Mouse (Mus musculus): Measurements from ENCODE around the gene Hirip3. TPM values are rescaled to one million over a fixed set of nuclear protein-coding genes. Genes with fewer than 3 reads are reported as not detected.

Hirip3 gene
- total RNA-seq (2014; fragmentation: Nextera tagmentation) (46.8 and 53.2 TPM in 2 replicates), total RNA-seq (2017) (90.4 and 115 TPM in 2 replicates), polyA plus RNA-seq (2012) (158 and 159 TPM in 2 replicates)

DNA sequence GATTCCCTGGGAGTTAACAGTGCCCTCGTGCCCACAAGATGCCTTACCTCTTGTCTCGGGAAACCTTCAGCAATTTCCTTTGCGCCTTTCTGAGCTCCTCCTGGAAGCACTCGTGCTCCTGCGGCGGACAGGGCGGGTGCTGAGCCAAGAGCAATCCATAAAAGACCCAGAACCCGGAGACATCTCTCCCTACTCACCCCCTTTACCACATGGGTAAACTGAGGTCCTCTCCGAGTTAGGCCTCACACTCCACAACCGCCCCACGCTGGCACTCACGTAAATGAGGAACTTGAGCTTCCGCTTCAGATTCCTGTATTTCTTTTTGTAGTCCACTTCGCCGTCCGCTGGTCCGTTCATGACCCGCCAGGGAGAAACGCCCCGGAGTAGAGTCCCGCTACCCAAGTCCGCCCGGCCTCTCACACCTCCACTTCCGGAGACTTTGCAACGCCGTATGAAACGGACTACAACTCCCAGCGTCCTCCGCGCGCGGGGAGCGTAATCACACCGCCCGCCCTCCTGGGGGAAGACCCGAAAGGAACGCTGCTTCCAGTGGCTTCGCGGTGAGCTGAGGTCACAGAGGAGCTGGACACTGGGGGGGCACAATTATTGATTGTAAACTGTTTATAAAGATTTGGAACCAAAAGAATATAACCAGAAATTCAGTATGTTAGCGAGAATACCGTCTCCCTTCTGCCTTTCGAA lies at the start of gene Hirip3:
Gene Hirip3 (plus strand): TSS at position 544 of the 702 bp plus-strand sequence.
- H3K4me1 ChIP-seq (ENCODE audit: insufficient read depth, low read depth, low read length): peaks cover 82% of the 10 kb centered on the region
- TF ChIP-seq GATA2 (IDR thresholded peaks at IDR 0.05; ENCODE audit: borderline replicate concordance, low read depth, low read length) (no peak), TAL1 (conservative IDR thresholded peaks at IDR 0.05; ENCODE audit: low read depth, low read length) (no peak), CTCF (IDR thresholded peaks at IDR 0.05; ENCODE audit: low read depth, low read length) (no peak), GATA1 (IDR thresholded peaks at IDR 0.05; ENCODE audit: borderline replicate concordance, low read length) (no peak)
- ATAC-seq (ENCODE audit: extremely low read depth, insufficient number of reproducible peaks, low FRiP score, poor library complexity, severe bottlenecking) (peak; percentile 81), DNase-seq (ENCODE audit: low spot score) (peak; percentile 93)
- H3K4me3 ChIP-seq (ENCODE audit: low read depth, low read length): peak within 1 kb of the TSS; percentile 75
- H3K36me3 ChIP-seq (replicated peaks): peaks cover 84% of the 10 kb centered on the region
- 0 out of 2 replicates have a peak, but pooled peaks cover 3% of the 10 kb centered on the region for H3K9me3 ChIP-seq (replicated peaks)
- H3K27me3 ChIP-seq (ENCODE audit: insufficient read depth, low read length): no peaks in the 10 kb centered on the region

GRCm38 (mm10) chr7:126815726-126816222 lies 46.0 kb upstream of the Hirip3 start:
- DNase-seq (ENCODE audit: low spot score): no peak
- ATAC-seq (ENCODE audit: extremely low read depth, insufficient number of reproducible peaks, low FRiP score, poor library complexity, severe bottlenecking): no peak
- H3K9me3 ChIP-seq (replicated peaks): no peaks in the 10 kb centered on the region

DNA sequence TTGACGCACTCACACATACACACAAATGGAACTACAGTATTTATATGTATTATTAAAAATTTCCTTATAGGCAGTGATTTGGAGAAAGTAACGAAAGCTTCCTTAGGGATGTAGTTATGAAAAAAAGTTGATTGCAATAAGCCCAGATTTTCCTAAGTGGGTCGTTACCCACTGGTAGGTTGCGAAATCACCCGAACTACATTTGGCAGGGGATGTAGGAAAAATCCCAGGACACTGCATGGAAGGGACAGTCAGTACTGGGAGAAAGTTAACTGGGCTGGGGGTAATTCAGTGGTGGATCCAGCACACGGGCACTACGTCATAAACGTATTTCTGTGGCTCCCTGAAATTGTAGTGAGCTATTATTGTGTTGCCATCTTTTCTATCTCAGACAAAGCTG lies 45.3 kb upstream of the Hirip3 start:
- ATAC-seq (ENCODE audit: extremely low read depth, insufficient number of reproducible peaks, low FRiP score, poor library complexity, severe bottlenecking): no peak
- no peaks in the 10 kb centered on the region for H3K36me3 ChIP-seq (replicated peaks)
- H3K9me3 ChIP-seq (replicated peaks): no peaks in the 10 kb centered on the region
- no peak for TF ChIP-seq POLR2AphosphoS5 (IDR thresholded peaks at IDR 0.05; ENCODE audit: insufficient replicate concordance, low read depth, low read length)
- no peak for TF ChIP-seq GATA2 (IDR thresholded peaks at IDR 0.05; ENCODE audit: borderline replicate concordance, low read depth, low read length)
- no peak for TF ChIP-seq GATA1 (IDR thresholded peaks at IDR 0.05; ENCODE audit: borderline replicate concordance, low read length)
- TF ChIP-seq CTCF (IDR thresholded peaks at IDR 0.05; ENCODE audit: low read depth, low read length): no peak
- no peak for TF ChIP-seq TAL1 (conservative IDR thresholded peaks at IDR 0.05; ENCODE audit: low read depth, low read length)
- H3K4me1 ChIP-seq (ENCODE audit: insufficient read depth, low read depth, low read length): no peaks in the 10 kb centered on the region
- no peak overlapping the region for H3K4me3 ChIP-seq (ENCODE audit: low read depth, low read length)
- no peak for DNase-seq (ENCODE audit: low spot score)
- peaks cover 62% of the 10 kb centered on the region for H3K27me3 ChIP-seq (ENCODE audit: insufficient read depth, low read length)

More at GRCm38 (mm10) chr7:126815726-126816222, 46.0 kb upstream of the Hirip3 start:
- Histone ChIP-seq H3K4me3 (ENCODE audit: low read depth, low read length) (no peak overlapping the region), H3K4me1 (ENCODE audit: insufficient read depth, low read depth, low read length) (no peaks in the 10 kb centered on the region), H3K27me3 (ENCODE audit: insufficient read depth, low read length) (peaks cover 63% of the 10 kb centered on the region), H3K36me3 (replicated peaks) (no peaks in the 10 kb centered on the region)
- no peak for TF ChIP-seq TAL1 (conservative IDR thresholded peaks at IDR 0.05; ENCODE audit: low read depth, low read length)
- no peak for TF ChIP-seq POLR2AphosphoS5 (IDR thresholded peaks at IDR 0.05; ENCODE audit: insufficient replicate concordance, low read depth, low read length)
- no peak for TF ChIP-seq GATA2 (IDR thresholded peaks at IDR 0.05; ENCODE audit: borderline replicate concordance, low read depth, low read length)
- TF ChIP-seq CTCF (IDR thresholded peaks at IDR 0.05; ENCODE audit: low read depth, low read length): no peak
- no peak for TF ChIP-seq GATA1 (IDR thresholded peaks at IDR 0.05; ENCODE audit: borderline replicate concordance, low read length)

- H3K4me3 ChIP-seq (ENCODE audit: low read depth, low read length): no peak overlapping the region
- DNase-seq (ENCODE audit: low spot score): no peak
- H3K9me3 ChIP-seq (replicated peaks): no peaks in the 10 kb centered on the region
- H3K36me3 ChIP-seq (replicated peaks): no peaks in the 10 kb centered on the region
- TF ChIP-seq GATA1 (IDR thresholded peaks at IDR 0.05; ENCODE audit: borderline replicate concordance, low read length): no peak
- no peak for TF ChIP-seq CTCF (IDR thresholded peaks at IDR 0.05; ENCODE audit: low read depth, low read length)
- no peak for TF ChIP-seq GATA2 (IDR thresholded peaks at IDR 0.05; ENCODE audit: borderline replicate concordance, low read depth, low read length)
- no peak for TF ChIP-seq TAL1 (conservative IDR thresholded peaks at IDR 0.05; ENCODE audit: low read depth, low read length)
- TF ChIP-seq POLR2AphosphoS5 (IDR thresholded peaks at IDR 0.05; ENCODE audit: insufficient replicate concordance, low read depth, low read length): no peak
- peaks cover 52% of the 10 kb centered on the region for H3K27me3 ChIP-seq (ENCODE audit: insufficient read depth, low read length)
- peaks cover 8% of the 10 kb centered on the region for H3K4me1 ChIP-seq (ENCODE audit: insufficient read depth, low read depth, low read length)
- ATAC-seq (ENCODE audit: extremely low read depth, insufficient number of reproducible peaks, low FRiP score, poor library complexity, severe bottlenecking): no peak
Observed at GRCm38 (mm10) chr7:126817595-126817994, 44.2 kb upstream of the Hirip3 start.

DNA sequence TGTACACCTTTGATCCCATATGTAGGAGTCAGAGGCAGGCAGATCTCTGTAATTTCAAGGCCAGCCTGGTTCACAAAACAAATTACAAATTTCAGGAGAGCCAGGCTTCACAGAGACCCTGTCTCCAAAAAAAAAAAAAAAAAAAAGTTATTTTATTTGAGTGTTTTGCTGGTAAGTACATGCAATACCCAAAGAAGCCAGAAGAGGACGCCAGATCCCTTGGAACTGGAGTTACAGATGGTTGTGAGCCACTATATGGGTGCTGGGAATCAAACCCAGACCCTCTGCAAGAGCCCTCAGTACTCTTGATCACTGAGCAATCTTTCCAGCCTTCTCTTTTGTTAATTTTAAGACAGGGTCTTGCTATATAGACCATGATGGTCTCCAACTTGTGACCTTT lies 43.0 kb upstream of the Hirip3 start:
- H3K4me1 ChIP-seq (ENCODE audit: insufficient read depth, low read depth, low read length): peaks cover 8% of the 10 kb centered on the region
- TF ChIP-seq CTCF (IDR thresholded peaks at IDR 0.05; ENCODE audit: low read depth, low read length) (0 out of 2 replicates have a peak, but pooled peaks have one; percentile 14), GATA1 (IDR thresholded peaks at IDR 0.05; ENCODE audit: borderline replicate concordance, low read length) (no peak)
- H3K27me3 ChIP-seq (ENCODE audit: insufficient read depth, low read length): peaks cover 42% of the 10 kb centered on the region
- no peak overlapping the region for H3K4me3 ChIP-seq (ENCODE audit: low read depth, low read length)
- H3K36me3 ChIP-seq (replicated peaks): no peaks in the 10 kb centered on the region
- DNase-seq (ENCODE audit: low spot score) (no peak), ATAC-seq (ENCODE audit: extremely low read depth, insufficient number of reproducible peaks, low FRiP score, poor library complexity, severe bottlenecking) (no peak)
- H3K9me3 ChIP-seq (replicated peaks): no peaks in the 10 kb centered on the region

DNA sequence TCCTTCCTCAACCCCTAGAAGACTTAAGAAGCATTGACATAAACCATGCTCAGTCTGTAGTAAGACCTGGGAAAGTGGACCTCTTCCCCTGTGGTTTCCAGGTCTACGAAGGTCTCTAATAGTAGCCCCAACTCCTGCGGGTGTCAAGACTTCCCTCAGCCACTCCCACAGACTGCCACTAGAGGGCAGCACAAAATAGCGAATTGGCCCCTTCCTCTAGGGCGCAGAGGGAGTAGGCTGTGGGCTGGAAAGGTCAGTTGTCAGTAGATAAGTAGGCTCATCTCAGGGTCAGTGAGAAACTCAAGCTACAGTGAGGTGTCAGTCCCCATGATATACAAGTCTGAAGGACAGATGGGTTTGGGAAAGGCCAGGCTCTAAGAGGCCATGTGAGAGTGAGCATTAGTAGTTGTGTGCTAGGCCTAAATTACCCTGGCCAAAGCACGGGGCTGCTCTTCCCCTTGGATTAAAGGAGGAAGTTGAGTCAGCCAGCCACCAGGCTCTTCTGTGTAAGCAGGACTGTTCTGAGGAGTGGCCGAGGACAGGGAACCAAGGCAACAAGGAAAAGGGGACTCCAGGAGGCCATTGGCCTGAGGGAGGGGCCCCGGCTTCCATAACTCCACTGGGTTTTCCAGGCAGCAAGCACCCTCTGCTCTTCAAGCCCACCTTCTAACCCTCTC lies 39.8 kb upstream of the Hirip3 start:
- Histone ChIP-seq H3K9me3 (replicated peaks) (no peaks in the 10 kb centered on the region), H3K4me3 (ENCODE audit: low read depth, low read length) (no peak overlapping the region), H3K36me3 (replicated peaks) (no peaks in the 10 kb centered on the region), H3K4me1 (ENCODE audit: insufficient read depth, low read depth, low read length) (peaks cover 8% of the 10 kb centered on the region), H3K27me3 (ENCODE audit: insufficient read depth, low read length) (peaks cover 39% of the 10 kb centered on the region)
- ATAC-seq (ENCODE audit: extremely low read depth, insufficient number of reproducible peaks, low FRiP score, poor library complexity, severe bottlenecking) (no peak), DNase-seq (ENCODE audit: low spot score) (peak; percentile 80)
- TF ChIP-seq CTCF (IDR thresholded peaks at IDR 0.05; ENCODE audit: low read depth, low read length): peak; percentile 85
- TF ChIP-seq TAL1 (conservative IDR thresholded peaks at IDR 0.05; ENCODE audit: low read depth, low read length): no peak
